Mouse (Mus musculus): ENCODE measurements around the gene Rhot1. TPM values are rescaled to one million over a fixed set of nuclear protein-coding genes. Genes with fewer than 3 reads are reported as not detected.
A peak's percentile ranks its signal among the peaks of the same experiment; 100 is the strongest.

Rhot1 gene
- polyA plus RNA-seq (2015; fragmentation: Nextera tagmentation; extraction: Ambion mirVana) = 66.9 and 69.9 TPM in 2 replicates

- H3K27me3 ChIP-seq (replicated peaks; ENCODE audit: control insufficient read depth, insufficient read depth, low read length) = no peaks in the 10 kb centered on the region
- H3K9me3 ChIP-seq (ENCODE audit: control insufficient read depth, low read length) = no peaks in the 10 kb centered on the region
- H3K36me3 ChIP-seq (ENCODE audit: control insufficient read depth, insufficient read depth, low read length) = 0 out of 2 replicates have a peak, but pooled peaks cover 2% of the 10 kb centered on the region
- H3K4me3 ChIP-seq (ENCODE audit: low read length) = peak within 1 kb of the TSS; percentile 99
- peak within 1 kb of the TSS; percentile 68 for H3K4me2 ChIP-seq (ENCODE audit: low read length)
- peak within 1 kb of the TSS; percentile 97 for H3K9ac ChIP-seq (ENCODE audit: low read depth, low read length)
- H3K4me1 ChIP-seq (ENCODE audit: control insufficient read depth, insufficient read depth, low read depth, low read length) = peaks cover 13% of the 10 kb centered on the region
- peak within 1 kb of the TSS; percentile 94 for H3K27ac ChIP-seq (ENCODE audit: low read depth, low read length)
- WGBS = under 1% methylated on average over 74 of the region's 78 CpGs
- peak; percentile 95 for ATAC-seq
These were observed at the start of gene Rhot1 for GRCm38 (mm10) chr11:80208860-80209800. Gene Rhot1 (plus strand): TSS chr11:80209019.

DNA sequence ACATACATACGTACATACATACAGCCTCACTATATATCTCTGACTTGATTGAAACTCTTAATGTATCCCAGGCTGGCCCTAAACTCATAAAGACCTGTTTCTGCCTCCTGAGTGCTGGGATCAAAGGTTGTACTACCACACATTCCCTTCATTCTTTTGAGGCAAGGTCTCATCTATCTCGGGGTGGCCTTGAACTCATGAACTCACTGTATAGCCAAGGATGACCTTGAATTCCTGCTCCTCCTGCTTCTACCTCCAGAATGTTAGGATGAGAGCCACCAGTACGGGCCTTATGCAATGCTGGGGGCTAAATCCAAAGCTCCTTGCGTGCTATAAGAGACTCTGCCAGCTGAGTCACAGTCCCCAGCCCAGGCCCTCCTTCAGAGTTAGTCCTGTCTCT, 47.8 kb upstream of the Rhot1 start:
- WGBS = 90% methylated on average over 4 of the region's 4 CpGs
- H3K27me3 ChIP-seq (replicated peaks; ENCODE audit: control insufficient read depth, insufficient read depth, low read length) = peaks cover 2% of the 10 kb centered on the region; the same call in 1 of the 2 replicates
- no peak for ATAC-seq

DNA sequence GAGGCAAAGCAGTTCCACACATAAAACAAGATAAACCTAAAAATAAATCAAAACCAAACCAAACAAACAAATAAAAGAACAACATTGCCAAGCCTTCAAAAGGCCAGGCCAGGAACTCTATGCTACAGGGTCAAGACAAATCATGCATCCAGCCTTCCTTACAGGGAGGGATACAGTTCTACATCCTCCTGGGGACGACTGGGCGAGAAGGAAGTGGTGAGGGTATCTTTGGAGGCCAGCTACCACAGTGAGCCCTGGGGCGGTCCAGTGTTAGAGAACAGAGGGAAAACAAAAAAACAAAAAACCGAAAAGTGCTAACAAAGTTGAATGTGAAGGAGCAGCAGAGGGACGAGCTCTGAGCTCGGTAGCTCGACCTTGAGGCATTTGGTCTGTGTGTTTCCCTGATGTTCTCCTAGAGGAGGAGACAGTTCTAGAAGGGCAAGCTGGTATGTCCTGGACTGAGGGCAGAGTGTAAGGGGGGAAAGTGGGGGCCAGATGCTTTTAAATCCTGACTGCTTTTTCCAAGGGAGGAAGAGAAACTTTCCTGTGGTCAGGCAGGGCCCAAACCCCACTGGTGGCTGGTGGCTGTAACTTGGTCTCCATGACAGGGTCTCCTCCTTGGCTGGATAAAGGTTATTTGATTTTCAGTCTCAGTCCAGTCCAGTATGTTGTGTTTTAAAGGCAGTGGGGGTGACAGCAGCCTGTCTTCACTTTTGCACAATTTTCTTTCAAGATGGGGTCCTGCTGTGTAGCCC, 45.3 kb upstream of the Rhot1 start:
- H3K27me3 ChIP-seq (replicated peaks; ENCODE audit: control insufficient read depth, insufficient read depth, low read length) = peaks cover 2% of the 10 kb centered on the region; the same call in 1 of the 2 replicates
- H3K9ac ChIP-seq (ENCODE audit: low read depth, low read length) = no peak overlapping the region
- no peaks in the 10 kb centered on the region for H3K9me3 ChIP-seq (ENCODE audit: control insufficient read depth, low read length)
- 79% methylated on average over 7 of the region's 7 CpGs for WGBS
- ATAC-seq = no peak
- no peak overlapping the region for H3K27ac ChIP-seq (ENCODE audit: low read depth, low read length)
- H3K36me3 ChIP-seq (ENCODE audit: control insufficient read depth, insufficient read depth, low read length) = no peaks in the 10 kb centered on the region
- no peak overlapping the region for H3K4me3 ChIP-seq (ENCODE audit: low read length)
- no peak overlapping the region for H3K4me2 ChIP-seq (ENCODE audit: low read length)
- H3K4me1 ChIP-seq (ENCODE audit: control insufficient read depth, insufficient read depth, low read depth, low read length) = no peaks in the 10 kb centered on the region

More for the DNA sequence above, 47.8 kb upstream of the Rhot1 start:
- Histone ChIP-seq H3K9me3 (ENCODE audit: control insufficient read depth, low read length) (no peaks in the 10 kb centered on the region), H3K4me1 (ENCODE audit: control insufficient read depth, insufficient read depth, low read depth, low read length) (no peaks in the 10 kb centered on the region), H3K4me2 (ENCODE audit: low read length) (no peak overlapping the region), H3K36me3 (ENCODE audit: control insufficient read depth, insufficient read depth, low read length) (no peaks in the 10 kb centered on the region), H3K27ac (ENCODE audit: low read depth, low read length) (no peak overlapping the region), H3K4me3 (ENCODE audit: low read length) (no peak overlapping the region), H3K9ac (ENCODE audit: low read depth, low read length) (no peak overlapping the region)

GRCm38 (mm10) chr11:80164224-80164623, 44.6 kb upstream of the Rhot1 start:
- Histone ChIP-seq H3K9ac (ENCODE audit: low read depth, low read length) (no peak overlapping the region), H3K4me2 (ENCODE audit: low read length) (no peak overlapping the region), H3K36me3 (ENCODE audit: control insufficient read depth, insufficient read depth, low read length) (no peaks in the 10 kb centered on the region), H3K4me3 (ENCODE audit: low read length) (no peak overlapping the region), H3K4me1 (ENCODE audit: control insufficient read depth, insufficient read depth, low read depth, low read length) (no peaks in the 10 kb centered on the region), H3K27me3 (replicated peaks; ENCODE audit: control insufficient read depth, insufficient read depth, low read length) (no peaks in the 10 kb centered on the region), H3K9me3 (ENCODE audit: control insufficient read depth, low read length) (no peaks in the 10 kb centered on the region), H3K27ac (ENCODE audit: low read depth, low read length) (no peak overlapping the region)
- 47% methylated on average over 2 of the region's 2 CpGs for WGBS
- ATAC-seq = no peak

- no peaks in the 10 kb centered on the region for H3K36me3 ChIP-seq (ENCODE audit: control insufficient read depth, insufficient read depth, low read length)
- no peaks in the 10 kb centered on the region for H3K4me1 ChIP-seq (ENCODE audit: control insufficient read depth, insufficient read depth, low read depth, low read length)
- H3K9ac ChIP-seq (ENCODE audit: low read depth, low read length) = no peak overlapping the region
- ATAC-seq = no peak
- H3K9me3 ChIP-seq (ENCODE audit: control insufficient read depth, low read length) = no peaks in the 10 kb centered on the region
- no peaks in the 10 kb centered on the region for H3K27me3 ChIP-seq (replicated peaks; ENCODE audit: control insufficient read depth, insufficient read depth, low read length)
- H3K4me3 ChIP-seq (ENCODE audit: low read length) = no peak overlapping the region
- 94% methylated on average over 9 of the region's 9 CpGs for WGBS
- H3K4me2 ChIP-seq (ENCODE audit: low read length) = no peak overlapping the region
- no peak overlapping the region for H3K27ac ChIP-seq (ENCODE audit: low read depth, low read length)
These were observed 40.7 kb upstream of the Rhot1 start for GRCm38 (mm10) chr11:80168121-80168520.

- 84% methylated on average over 4 of the region's 4 CpGs for WGBS
- Histone ChIP-seq H3K27me3 (replicated peaks; ENCODE audit: control insufficient read depth, insufficient read depth, low read length) (no peaks in the 10 kb centered on the region), H3K36me3 (ENCODE audit: control insufficient read depth, insufficient read depth, low read length) (no peaks in the 10 kb centered on the region), H3K9ac (ENCODE audit: low read depth, low read length) (no peak overlapping the region), H3K27ac (ENCODE audit: low read depth, low read length) (no peak overlapping the region), H3K4me2 (ENCODE audit: low read length) (no peak overlapping the region), H3K9me3 (ENCODE audit: control insufficient read depth, low read length) (no peaks in the 10 kb centered on the region), H3K4me1 (ENCODE audit: control insufficient read depth, insufficient read depth, low read depth, low read length) (no peaks in the 10 kb centered on the region), H3K4me3 (ENCODE audit: low read length) (no peak overlapping the region)
- ATAC-seq = no peak
These were observed 40.1 kb upstream of the Rhot1 start for GRCm38 (mm10) chr11:80168611-80169249.

GRCm38 (mm10) chr11:80169629-80170028, 39.2 kb upstream of the Rhot1 start:
- H3K4me3 ChIP-seq (ENCODE audit: low read length) = no peak overlapping the region
- no peak for ATAC-seq
- no peak overlapping the region for H3K9ac ChIP-seq (ENCODE audit: low read depth, low read length)
- H3K27ac ChIP-seq (ENCODE audit: low read depth, low read length) = no peak overlapping the region
- H3K27me3 ChIP-seq (replicated peaks; ENCODE audit: control insufficient read depth, insufficient read depth, low read length) = no peaks in the 10 kb centered on the region; the same call in 1 of the 2 replicates
- H3K4me2 ChIP-seq (ENCODE audit: low read length) = no peak overlapping the region
- no peaks in the 10 kb centered on the region for H3K4me1 ChIP-seq (ENCODE audit: control insufficient read depth, insufficient read depth, low read depth, low read length)
- H3K9me3 ChIP-seq (ENCODE audit: control insufficient read depth, low read length) = no peaks in the 10 kb centered on the region
- H3K36me3 ChIP-seq (ENCODE audit: control insufficient read depth, insufficient read depth, low read length) = no peaks in the 10 kb centered on the region
- 94% methylated on average over 3 of the region's 3 CpGs for WGBS

GRCm38 (mm10) chr11:80170351-80170750, 38.5 kb upstream of the Rhot1 start:
- no peak overlapping the region for H3K9ac ChIP-seq (ENCODE audit: low read depth, low read length)
- H3K4me1 ChIP-seq (ENCODE audit: control insufficient read depth, insufficient read depth, low read depth, low read length) = no peaks in the 10 kb centered on the region
- H3K27me3 ChIP-seq (replicated peaks; ENCODE audit: control insufficient read depth, insufficient read depth, low read length) = no peaks in the 10 kb centered on the region; the same call in 1 of the 2 replicates
- no peak overlapping the region for H3K27ac ChIP-seq (ENCODE audit: low read depth, low read length)
- WGBS = 78% methylated on average over 5 of the region's 5 CpGs
- no peaks in the 10 kb centered on the region for H3K36me3 ChIP-seq (ENCODE audit: control insufficient read depth, insufficient read depth, low read length)
- H3K9me3 ChIP-seq (ENCODE audit: control insufficient read depth, low read length) = no peaks in the 10 kb centered on the region
- no peak overlapping the region for H3K4me3 ChIP-seq (ENCODE audit: low read length)
- no peak overlapping the region for H3K4me2 ChIP-seq (ENCODE audit: low read length)
- no peak for ATAC-seq
